Mouse (Mus musculus) liver, embryonic 14.5 days (tissue): ENCODE results near the gene Vip. TPM values are rescaled to one million over a fixed set of nuclear protein-coding genes. Genes with fewer than 3 reads are reported as not detected.

Experiments
- ATAC-seq: fragments of 200-750 bp; cut with Nextera tagmentation; 2 replicates; pipeline ENCODE4 v1.8.0; 2017; ENCODE audit warnings: moderate number of reproducible peaks, mild to moderate bottlenecking, moderate library complexity; ENCODE audit not compliant: insufficient read depth
- DNase-seq, 3 experiments: peaks; one replicate each; pipeline ENCODE4 v3.0.0-alpha.2; 2012 to 2013; ENCODE audit warnings: low read depth in 3 of 3, low spot score in 3 of 3
- H3K27ac ChIP-seq: fragments of 300-500 bp; sonication (generic); 2 replicates; pipeline ENCODE4 v1.5.1; 2014; ENCODE audit warnings: moderate library complexity, mild to moderate bottlenecking, control low read depth, inconsistent platforms
- H3K27me3 ChIP-seq: fragments of 300-500 bp; sonication (generic); 2 replicates; pipeline ENCODE4 v1.6.1; 2014; ENCODE audit warnings: mild to moderate bottlenecking, low read length, moderate library complexity; ENCODE audit not compliant: control insufficient read depth, insufficient read depth
- H3K36me3 ChIP-seq: fragments of 300-500 bp; sonication (generic); replicated peaks from 2 replicates; pipeline ENCODE4 v1.6.1; 2014; ENCODE audit warnings: low read depth; ENCODE audit not compliant: control insufficient read depth, insufficient read depth
- H3K4me1 ChIP-seq, 2 experiments: fragments of 200-500 bp in 1 of 2; fragments of 300-500 bp in 1 of 2; sonication (generic) in 1 of 2; replicated peaks; 2 replicates each; pipeline ENCODE4 v1.6.1; 2012 to 2014; ENCODE audit warnings: antibody characterized with exemption in 1 of 2, inconsistent platforms in 1 of 2, low read length in 1 of 2; ENCODE audit not compliant: control insufficient read depth in 2 of 2, insufficient read depth in 2 of 2
- H3K4me2 ChIP-seq: fragments of 300-500 bp; sonication (generic); 2 replicates; pipeline ENCODE4 v1.6.1; 2014; ENCODE audit warnings: low read depth, mild to moderate bottlenecking, control low read depth, moderate library complexity
- H3K4me3 ChIP-seq, 2 experiments: fragments of 200-500 bp in 1 of 2; fragments of 300-500 bp in 1 of 2; sonication (generic) in 1 of 2; 2 replicates each; pipeline ENCODE4 v1.5.1; 2012 to 2014; ENCODE audit warnings: low read depth in 2 of 2, low read length in 2 of 2, mild to moderate bottlenecking in 2 of 2, control low read depth in 1 of 2, inconsistent platforms in 1 of 2, moderate library complexity in 1 of 2; ENCODE audit not compliant: insufficient read depth in 1 of 2
- H3K9ac ChIP-seq: fragments of 300-500 bp; sonication (generic); replicated peaks from 2 replicates; pipeline ENCODE4 v1.6.1; 2014; ENCODE audit warnings: mild to moderate bottlenecking, control low read depth, moderate library complexity
- H3K9me3 ChIP-seq: fragments of 300-500 bp; sonication (generic); 2 replicates; pipeline ENCODE4 v1.6.1; 2016; ENCODE audit warnings: low read length, mixed read lengths; ENCODE audit not compliant: control insufficient read depth
- CTCF ChIP-seq: IDR thresholded peaks from 2 replicates; pipeline ENCODE4 v1.5.1; 2016; ENCODE audit warnings: antibody characterized with exemption, low read depth, control low read depth
- EP300 ChIP-seq: IDR thresholded peaks from 2 replicates; pipeline ENCODE4 v1.6.1; 2016; ENCODE audit warnings: antibody characterized with exemption, low read depth
- WGBS: fragments of 180-500 bp; shearing (Covaris S2); extraction: QIAGEN DNeasy Blood & Tissue Kit; methylation state at CpG from one replicate; pipeline ENCODE4 v1.1.7; 2014; ENCODE audit not compliant: insufficient replicate concordance; 5-methylcytosine and 5-hydroxymethylcytosine counted together
- polyA plus RNA-seq, 2 experiments: library from polyadenylated mRNA; depleted of rRNA in 1 of 2; stranded (reverse) in 1 of 2; unstranded in 1 of 2; fragments of >200 nt; fragmentation: Nextera tagmentation in 1 of 2; extraction: Ambion mirVana in 1 of 2; gene quantifications; 2 replicates each; pipeline versions ENCODE4 v1.2.1 to v1.2.3; 2012 to 2014

The Vip gene
- polyA plus RNA-seq, 2 experiments, result not detected

- 60% methylated on average over 13 of the region's 13 CpGs for WGBS
- ATAC-seq (no peak), DNase-seq (no peak)
- Histone ChIP-seq H3K4me1 (no peaks in the 10 kb centered on the region), H3K27ac (no peak overlapping the region), H3K9ac (no peak overlapping the region), H3K27me3 (no peaks in the 10 kb centered on the region), H3K9me3 (no peaks in the 10 kb centered on the region), H3K4me2 (no peak overlapping the region), H3K4me3 (no peak overlapping the region), H3K36me3 (no peaks in the 10 kb centered on the region)
- no peak for TF ChIP-seq EP300
- TF ChIP-seq CTCF, result no peak
Observed at GRCm38 (mm10) chr10:5615186-5616040, 23.6 kb upstream of the Vip start.

GRCm38 (mm10) chr10:5626268-5626667 lies 12.8 kb upstream of the Vip start:
- WGBS, result 59% methylated on average over 5 of the region's 5 CpGs
- Histone ChIP-seq H3K4me3 (no peak overlapping the region), H3K4me1 (no peaks in the 10 kb centered on the region), H3K36me3 (no peaks in the 10 kb centered on the region), H3K27me3 (no peaks in the 10 kb centered on the region), H3K9ac (no peak overlapping the region), H3K4me2 (no peak overlapping the region), H3K9me3 (no peaks in the 10 kb centered on the region), H3K27ac (no peak overlapping the region)
- ATAC-seq, result no peak
- DNase-seq, result no peak
- TF ChIP-seq CTCF, result no peak
- no peak for TF ChIP-seq EP300

- WGBS, result 39% methylated on average over 4 of the region's 4 CpGs
- Histone ChIP-seq H3K9ac (no peak overlapping the region), H3K4me3 (no peak overlapping the region), H3K27ac (no peak overlapping the region), H3K36me3 (no peaks in the 10 kb centered on the region), H3K4me1 (no peaks in the 10 kb centered on the region), H3K27me3 (no peaks in the 10 kb centered on the region), H3K9me3 (no peaks in the 10 kb centered on the region), H3K4me2 (no peak overlapping the region)
- ATAC-seq (no peak), DNase-seq (no peak)
- TF ChIP-seq EP300 (no peak), CTCF (no peak)
Observed at GRCm38 (mm10) chr10:5633672-5634200, 5.3 kb upstream of the Vip start.

GRCm38 (mm10) chr10:5634336-5634735 lies 4.7 kb upstream of the Vip start:
- DNase-seq, result peak in 2 of 3 experiments; percentile 3

GRCm38 (mm10) chr10:5637322-5637721 lies 1.7 kb upstream of the Vip start:
- ATAC-seq (no peak), DNase-seq (no peak)
- Histone ChIP-seq H3K9me3 (no peaks in the 10 kb centered on the region), H3K27ac (no peak overlapping the region), H3K36me3 (no peaks in the 10 kb centered on the region), H3K4me3 (no peak overlapping the region), H3K9ac (no peak overlapping the region), H3K27me3 (no peaks in the 10 kb centered on the region), H3K4me2 (no peak overlapping the region), H3K4me1 (no peaks in the 10 kb centered on the region)
- TF ChIP-seq EP300 (no peak), CTCF (no peak)
- WGBS, result 47% methylated on average over 4 of the region's 4 CpGs

More at GRCm38 (mm10) chr10:5634336-5634735, 4.7 kb upstream of the Vip start:
- H3K36me3 ChIP-seq, result no peaks in the 10 kb centered on the region
- no peak overlapping the region for H3K4me2 ChIP-seq
- no peak overlapping the region for H3K4me3 ChIP-seq
- 9% methylated on average over 1 of the region's 1 CpGs for WGBS
- H3K4me1 ChIP-seq, result no peaks in the 10 kb centered on the region
- H3K27ac ChIP-seq, result no peak overlapping the region
- H3K27me3 ChIP-seq, result no peaks in the 10 kb centered on the region
- no peak overlapping the region for H3K9ac ChIP-seq
- TF ChIP-seq EP300 (no peak), CTCF (peak; percentile 14; the same call in 1 of the 2 replicates)
- no peaks in the 10 kb centered on the region for H3K9me3 ChIP-seq
- ATAC-seq, result no peak
